Mouse (Mus musculus) liver, postnatal 0 days (tissue): ENCODE results near the gene Olfr1373.

ENCODE experiments used
- CTCF ChIP-seq: sonication (generic); IDR thresholded peaks from 2 replicates; pipeline ENCODE4 v1.5.1; 2016; ENCODE audit warnings: antibody characterized with exemption, low read depth
- EP300 ChIP-seq: IDR thresholded peaks from 2 replicates; pipeline ENCODE4 v1.6.1; 2016; ENCODE audit warnings: antibody characterized with exemption, low read depth, mild to moderate bottlenecking

- TF ChIP-seq CTCF (no peak), EP300 (no peak)
These were observed 48.3 kb downstream of the Olfr1373 start for GRCm38 (mm10) chr11:52097016-52097415.
